Mouse (Mus musculus) spleen, postnatal 36 days (tissue): ENCODE measurements at regions not wholly inside any gene's neighbourhood (a gene's known extent, or its start where the extent isn't known, plus 50 kb on each side); places are given as distances from the start of the nearest gene placed in this dataset.

Source experiments
- DNase-seq, 2 experiments: peaks; one replicate each; pipeline ENCODE4 v3.0.0; 2022; ENCODE audit warnings: low spot score in 2 of 2, mixed read lengths in 1 of 2

- no peak for DNase-seq
These were observed 122.9 kb upstream of the Pja1 start for GRCm38 (mm10) chrX:99593872-99594487.

DNA sequence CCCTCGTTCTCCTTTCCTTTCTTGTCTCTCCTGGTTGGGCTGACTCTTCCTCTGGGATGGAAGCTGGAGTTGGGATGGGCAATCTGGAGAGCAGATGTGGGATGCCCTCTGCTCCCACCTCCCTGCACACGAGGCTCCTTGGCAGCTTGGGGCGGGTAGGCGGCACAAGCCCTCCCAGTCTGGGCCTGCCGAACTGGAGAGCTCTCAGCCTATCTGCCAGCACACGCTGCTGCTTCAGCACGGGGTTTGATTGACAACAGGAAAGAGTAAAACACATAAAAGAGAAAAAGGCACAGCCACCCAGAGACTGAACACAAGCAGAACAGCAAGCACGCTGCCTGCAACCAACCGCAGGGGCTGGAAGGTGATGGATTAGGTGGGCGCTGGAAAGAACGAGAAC lies 121.9 kb upstream of the Pja1 start:
- DNase-seq, result no peak

- DNase-seq, result no peak
These were observed 116.2 kb upstream of the Pja1 start for GRCm38 (mm10) chrX:99587284-99587683.

GRCm38 (mm10) chrX:99586282-99586681 lies 115.2 kb upstream of the Pja1 start:
- DNase-seq, result no peak

- DNase-seq, result no peak
These were observed 114.6 kb upstream of the Pja1 start for GRCm38 (mm10) chrX:99585703-99586102.

DNA sequence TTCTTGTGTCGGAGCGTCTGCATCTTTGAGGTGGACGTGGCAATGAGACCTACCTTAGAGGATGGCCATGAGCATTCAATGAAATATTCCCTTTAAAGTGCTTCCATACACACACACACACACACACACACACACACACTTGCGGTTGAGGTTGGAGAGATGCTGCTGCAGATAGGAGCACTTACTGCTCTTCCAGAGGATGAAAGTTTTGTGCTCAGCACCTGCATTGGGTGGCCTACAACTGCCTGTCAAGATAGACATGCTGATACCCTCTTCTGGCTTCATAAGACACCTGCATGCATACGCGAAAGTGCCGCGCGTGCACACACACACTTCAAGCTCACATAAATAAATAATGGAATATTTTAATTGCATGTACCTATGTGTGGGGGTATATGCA lies 111.5 kb upstream of the Pja1 start:
- no peak for DNase-seq

GRCm38 (mm10) chrX:99581632-99582466 lies 110.8 kb upstream of the Pja1 start:
- no peak for DNase-seq

DNA sequence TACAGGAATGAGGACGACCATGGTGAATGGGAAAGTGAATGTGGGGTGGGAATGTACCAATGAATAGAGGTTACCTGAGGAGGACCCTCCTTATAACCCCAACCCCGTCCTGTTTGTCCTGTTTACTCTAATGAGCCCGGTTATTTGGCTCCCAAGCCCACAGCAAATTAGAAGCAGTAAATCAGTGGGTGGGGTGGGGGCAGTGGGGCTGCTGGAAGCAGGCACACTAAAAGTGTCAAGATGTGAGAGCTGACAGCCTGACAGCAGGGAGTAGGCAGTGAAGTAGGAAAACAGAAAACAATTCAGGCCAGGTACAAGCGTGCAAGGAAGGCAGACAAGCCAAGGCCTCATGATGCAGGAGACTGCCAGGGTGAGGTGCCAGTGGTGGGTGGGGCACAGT lies 108.1 kb upstream of the Pja1 start:
- DNase-seq, result no peak

DNA sequence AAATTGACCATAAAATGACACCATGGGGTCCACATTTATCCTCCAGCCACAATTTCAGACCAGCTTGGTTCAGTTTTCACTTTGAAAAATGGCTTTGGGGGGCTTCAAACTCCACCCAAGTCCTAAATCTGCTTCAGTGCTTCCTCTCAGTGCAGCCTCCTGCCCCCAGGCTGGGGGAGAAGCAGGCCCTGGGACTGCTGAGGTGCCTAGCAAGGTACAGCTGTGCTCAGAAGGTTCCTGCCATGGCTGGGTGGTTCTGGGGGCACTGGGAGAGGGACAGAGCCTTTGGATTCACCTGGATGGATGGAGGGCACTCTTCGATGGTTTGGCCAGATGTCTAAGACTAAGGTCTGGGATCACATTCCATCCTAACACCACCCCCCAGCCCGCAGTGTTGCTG lies 107.7 kb upstream of the Pja1 start:
- no peak for DNase-seq

- DNase-seq, result no peak
These were observed 104.0 kb upstream of the Pja1 start for GRCm38 (mm10) chrX:99575105-99575504.

GRCm38 (mm10) chrX:99574441-99575103 lies 103.5 kb upstream of the Pja1 start:
- DNase-seq, result peak in 1 of 2 experiments; percentile 1

- DNase-seq, result no peak
These were observed 99.1 kb upstream of the Pja1 start for GRCm38 (mm10) chrX:99570161-99570560.

DNA sequence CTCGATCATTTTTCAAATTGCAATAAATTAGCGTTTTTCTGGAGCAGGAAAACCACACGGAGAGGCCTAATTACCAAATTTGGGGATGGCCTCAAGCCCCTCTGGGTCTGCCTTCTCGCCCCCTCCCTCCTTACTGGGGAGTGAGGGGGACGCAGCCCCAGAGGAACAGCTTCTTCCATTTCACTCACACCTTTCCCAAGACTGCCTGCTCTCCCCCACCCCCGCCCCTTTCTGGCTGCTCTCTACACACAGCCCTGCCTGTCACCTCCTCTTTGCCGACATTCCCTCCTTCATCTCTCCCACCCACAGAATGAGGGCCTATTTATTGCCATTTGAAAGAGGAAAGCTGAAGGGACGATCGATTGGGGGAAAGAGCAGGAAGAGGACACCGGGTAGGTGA lies 97.2 kb upstream of the Pja1 start:
- no peak for DNase-seq

DNA sequence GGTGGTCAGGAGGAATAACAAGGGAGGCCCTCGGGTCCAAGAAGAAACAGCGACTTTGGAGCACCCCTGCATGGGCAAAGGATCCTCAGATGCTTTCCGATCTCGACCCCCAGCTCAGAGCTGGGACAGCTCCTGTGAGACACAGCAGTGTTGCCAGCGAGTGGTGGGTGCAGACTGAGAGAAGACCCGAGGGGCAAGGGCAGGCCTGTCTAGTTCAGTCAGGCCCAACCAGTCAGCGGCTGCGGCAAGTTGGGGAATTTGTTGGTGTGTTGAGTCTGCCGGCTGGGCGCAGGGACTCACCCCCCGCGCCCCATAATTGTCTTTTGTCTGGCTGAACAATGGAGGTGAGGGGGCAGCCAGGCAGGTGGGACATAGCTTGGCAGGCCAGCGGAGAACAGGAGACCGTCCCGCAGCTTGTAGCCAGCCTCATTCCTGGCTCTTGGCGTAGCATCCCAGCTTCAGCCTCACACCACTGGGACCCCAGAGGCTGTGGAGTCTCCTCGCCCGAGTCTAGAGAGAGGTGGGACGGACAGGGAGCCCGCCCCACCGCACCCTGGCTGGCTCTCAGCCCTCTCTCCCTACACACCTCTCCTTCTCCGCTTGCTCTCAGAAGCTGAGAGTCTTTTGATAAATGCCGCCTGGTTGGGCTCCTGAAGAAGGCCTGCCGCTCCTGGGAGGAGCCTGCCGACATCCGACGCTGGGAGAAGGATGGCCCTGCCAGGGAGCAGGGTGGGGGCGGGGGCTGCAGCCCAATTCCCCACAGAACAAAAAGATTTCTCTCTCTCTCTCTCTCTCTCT lies 96.5 kb upstream of the Pja1 start:
- DNase-seq, result no peak

GRCm38 (mm10) chrX:99561995-99562394 lies 90.9 kb upstream of the Pja1 start:
- DNase-seq, result no peak

GRCm38 (mm10) chrX:99560699-99561098 lies 89.6 kb upstream of the Pja1 start:
- DNase-seq, result no peak

DNA sequence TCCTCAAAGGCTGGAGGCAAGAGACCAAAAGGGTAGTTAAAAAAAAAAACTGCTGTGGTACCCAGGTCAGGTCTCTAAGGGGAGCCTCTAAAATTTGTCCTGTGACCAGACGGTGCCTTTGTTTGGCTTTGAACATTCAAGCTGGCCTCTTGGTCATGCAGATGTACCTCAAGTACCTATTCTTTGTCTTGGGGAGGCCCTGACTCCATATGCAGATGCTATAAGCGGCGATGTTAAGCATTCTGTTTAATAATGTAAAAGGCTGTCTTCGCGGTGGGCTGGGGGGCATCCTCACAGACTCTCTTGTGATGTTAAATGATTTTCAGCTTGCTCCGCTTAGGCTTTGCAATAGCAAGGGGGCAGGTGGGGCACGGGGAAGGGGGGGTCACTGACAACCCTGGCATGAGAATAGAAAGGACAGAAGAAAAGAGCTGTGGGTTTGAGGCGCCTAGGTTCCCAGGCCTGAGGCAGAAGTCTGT lies 85.8 kb upstream of the Pja1 start:
- DNase-seq, result no peak

- DNase-seq, result no peak
These were observed 85.1 kb upstream of the Pja1 start for GRCm38 (mm10) chrX:99555976-99556781.

DNA sequence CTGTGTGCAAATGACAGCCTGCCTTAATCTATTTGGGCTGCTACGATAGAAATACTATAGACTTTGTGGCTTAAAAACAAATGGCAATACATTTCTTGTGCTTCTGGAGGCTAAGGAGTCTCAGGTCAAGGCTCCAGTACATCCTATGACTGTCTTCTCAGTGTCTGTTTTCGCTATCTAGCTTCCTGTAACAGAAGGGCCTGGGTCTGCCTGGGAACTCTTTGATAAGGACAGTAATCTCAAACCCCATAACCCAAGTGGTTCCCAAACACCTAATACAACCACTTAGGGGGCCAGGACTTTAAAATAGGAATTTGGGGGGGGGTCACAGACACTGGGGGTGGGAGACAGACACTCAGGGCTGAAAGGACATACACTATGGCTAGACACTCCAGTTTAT lies 81.7 kb upstream of the Pja1 start:
- no peak for DNase-seq

DNA sequence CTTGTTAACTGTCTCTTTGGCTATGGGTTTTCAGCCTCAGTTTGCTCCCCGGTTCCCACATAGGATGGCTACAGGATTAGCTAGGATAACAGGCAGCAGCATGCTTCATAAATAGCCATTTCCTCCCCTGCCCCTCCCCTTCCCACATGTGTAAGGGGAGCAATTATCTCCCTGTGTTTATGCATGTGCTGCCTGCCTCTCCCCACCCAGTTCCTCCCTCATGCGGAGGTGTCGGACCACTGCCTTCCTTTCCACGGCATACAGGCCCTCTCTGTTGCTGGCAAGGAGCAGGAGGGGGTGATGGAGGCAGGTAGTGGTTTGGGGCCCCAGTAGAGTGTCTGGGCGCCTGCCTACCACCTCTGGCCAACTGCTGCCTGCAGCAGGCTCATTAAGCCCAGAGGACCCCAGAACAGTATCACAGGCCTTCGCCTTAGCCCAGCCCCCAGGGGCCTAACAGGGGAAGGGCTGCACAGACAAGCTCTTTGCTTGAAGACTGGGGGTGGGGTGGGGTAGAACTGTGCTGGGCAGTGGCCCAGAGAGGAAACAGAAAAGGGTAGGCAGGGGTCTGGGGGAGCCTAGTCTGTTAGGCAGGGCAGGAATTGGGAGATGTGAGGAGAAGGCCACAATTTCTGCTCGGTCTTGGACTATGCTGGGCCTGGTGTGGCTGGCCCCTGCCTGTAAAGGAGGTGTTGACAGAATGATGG lies 79.1 kb upstream of the Pja1 start:
- no peak for DNase-seq
